Mouse (Mus musculus) Patski (cell line): Measurements from ENCODE around the gene Ptpn7. TPM values are rescaled to one million over a fixed set of nuclear protein-coding genes. Genes with fewer than 3 reads are reported as not detected.

Experiments used
- ATAC-seq: fragments of 100-300 bp; one replicate; pipeline ENCODE4 v1.8.0; 2021
- CTCF ChIA-PET: fragments of 350-600 bp; sonication (Branson Sonifier 250); formaldehyde crosslinking; loops from one replicate; lab custom pipeline; 2022; ENCODE audit warnings: inconsistent platforms; lab: Charles Lee
- POLR2A ChIA-PET: fragments of 350-600 bp; sonication (Branson Sonifier 250); formaldehyde crosslinking; loops from one replicate; lab custom pipeline; 2022; ENCODE audit warnings: antibody characterized with exemption, inconsistent platforms; lab: Charles Lee
- DNase-seq: peaks from one replicate; pipeline ENCODE4 v3.0.0-alpha.2; 2011; ENCODE audit warnings: low read depth, low spot score
- H3K27me3 ChIP-seq: fragments of 371-371 bp; one replicate; pipeline ENCODE4 v1.5.1; 2021
- CTCF ChIP-seq: fragments of 100-300 bp; IDR thresholded peaks from one replicate; pipeline ENCODE4 v1.5.1; 2021
- in situ Hi-C: fragments of 300-500 bp; cut with MboI; formaldehyde crosslinking; loops from 3 replicates; pipeline ENCODE4 v1.11.1; 2018; ENCODE audit warnings: low pct_unique_long_range_greater_than_20kb, mixed read lengths
- polyA plus RNA-seq: library from polyadenylated mRNA; unstranded; gene quantifications from one replicate; pipeline ENCODE4 v1.2.3, GENCODE M21; 2021

Ptpn7 gene
- polyA plus RNA-seq, 1 experiment from 2014 or later: 0.19 TPM

GRCm38 (mm10) chr1:135168453-135169200 is 36.1 kb downstream of the Ptpn7 start:
- no peak for TF ChIP-seq CTCF
- in situ Hi-C loops: loop anchor here (25.0 kb wide), 1 partner anchor 519 kb away; no protein-coding TSS in a partner anchor
- CTCF ChIA-PET: no interaction called here
- POLR2A ChIA-PET: no interaction called here
- H3K27me3 ChIP-seq: no peaks in the 10 kb centered on the region
- DNase-seq: no peak
- ATAC-seq: no peak

DNA sequence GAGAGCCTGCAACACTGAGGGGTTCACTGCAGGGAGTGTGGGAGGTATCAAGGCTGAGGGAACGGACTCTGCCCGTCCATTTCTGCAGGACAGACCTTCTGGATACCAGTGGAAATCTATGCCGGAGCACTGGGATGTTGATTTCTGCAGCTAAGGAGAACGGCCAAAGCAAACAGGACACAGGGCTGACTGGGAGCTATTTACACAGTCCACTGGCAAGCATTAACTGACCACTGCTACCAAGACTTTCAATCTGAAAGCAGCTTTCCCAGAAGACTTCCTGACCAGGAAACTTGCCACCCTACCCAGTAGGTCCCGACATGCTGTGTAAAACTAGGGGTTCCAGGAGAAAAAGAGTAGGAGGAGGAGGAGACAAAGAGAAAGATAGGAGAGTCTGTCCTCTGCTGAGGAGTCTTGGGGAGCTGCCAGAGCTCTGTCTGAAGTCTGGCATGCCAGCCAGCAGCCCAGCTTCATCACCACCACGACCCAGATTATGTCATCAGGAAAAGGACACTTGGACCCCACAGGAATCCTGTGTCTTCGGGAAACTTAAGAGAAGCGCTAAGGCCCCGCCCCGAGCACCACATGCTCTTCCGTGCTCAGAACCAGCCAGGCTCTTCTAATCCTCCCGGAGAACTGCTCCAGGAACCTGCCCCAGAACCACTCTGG is 37.2 kb downstream of the Ptpn7 start:
- ChIA-PET CTCF (interaction anchor here (0.8 to 4.6 kb wide), 9 partner anchors 11 to 206 kb away, joined by 3 to 78 read pairs (median 3); partner anchors contain the start of genes Elf3 and Shisa4), POLR2A (interaction anchor here (0.6 to 2.1 kb wide), 6 partner anchors 22 to 447 kb away, joined by 3 to 8 read pairs (median 5); partner anchors contain the start of genes Arl8a and Elf3)
- H3K27me3 ChIP-seq: no peaks in the 10 kb centered on the region
- TF ChIP-seq CTCF: no peak
- in situ Hi-C loops: loop anchor here (5.0 to 25.0 kb wide), 3 partner anchors 88 to 518 kb away; partner anchors contain the start of gene Elf3
- DNase-seq (no peak), ATAC-seq (peak; percentile 41)

DNA sequence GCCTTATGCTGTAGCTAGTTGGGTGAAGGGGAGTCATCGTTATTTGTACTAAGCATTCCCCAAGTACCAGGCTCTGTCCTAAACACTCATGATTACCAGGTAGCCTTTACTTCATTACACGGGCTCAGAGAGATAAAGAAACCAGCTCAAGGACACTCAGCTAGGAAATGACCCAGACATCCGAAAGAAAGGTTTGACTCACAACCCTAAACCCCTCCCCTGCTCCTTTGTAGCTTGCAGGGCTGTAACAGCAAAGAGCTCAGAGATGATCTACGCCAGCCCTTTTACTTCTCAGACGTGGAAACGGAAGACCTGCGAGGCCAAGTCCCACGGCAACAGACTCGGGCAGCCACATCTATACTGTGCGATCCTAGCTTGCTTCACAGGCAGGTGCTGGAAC is 37.8 kb downstream of the Ptpn7 start:
- no peak for TF ChIP-seq CTCF
- H3K27me3 ChIP-seq: no peaks in the 10 kb centered on the region
- ChIA-PET CTCF (interaction anchor here (0.9 to 4.6 kb wide), 9 partner anchors 11 to 205 kb away, joined by 3 to 78 read pairs (median 4); partner anchors contain the start of genes Elf3 and Shisa4), POLR2A (interaction anchor here (0.6 to 2.1 kb wide), 3 partner anchors 23 to 88 kb away, joined by 6 to 8 read pairs (median 7); partner anchors contain the start of genes Arl8a and Elf3)
- DNase-seq (no peak), ATAC-seq (peak; percentile 33)
- in situ Hi-C loops: loop anchor here (5.0 to 25.0 kb wide), 3 partner anchors 87 to 517 kb away; partner anchors contain the start of gene Elf3

GRCm38 (mm10) chr1:135171202-135171601 is 38.7 kb downstream of the Ptpn7 start:
- ChIA-PET POLR2A (interaction anchor here (0.6 to 2.6 kb wide), 4 partner anchors 24 to 360 kb away, joined by 4 to 14 read pairs (median 7); partner anchors contain the start of genes Arl8a and Elf3), CTCF (interaction anchor here (1.6 to 4.6 kb wide), 4 partner anchors 23 to 197 kb away, joined by 5 to 78 read pairs (median 24); partner anchors contain the start of gene Elf3)
- no peak for TF ChIP-seq CTCF
- ATAC-seq: no peak
- H3K27me3 ChIP-seq: no peaks in the 10 kb centered on the region
- in situ Hi-C loops: loop anchor here (5.0 to 25.0 kb wide), 3 partner anchors 86 to 516 kb away; partner anchors contain the start of gene Elf3
- no peak for DNase-seq

DNA sequence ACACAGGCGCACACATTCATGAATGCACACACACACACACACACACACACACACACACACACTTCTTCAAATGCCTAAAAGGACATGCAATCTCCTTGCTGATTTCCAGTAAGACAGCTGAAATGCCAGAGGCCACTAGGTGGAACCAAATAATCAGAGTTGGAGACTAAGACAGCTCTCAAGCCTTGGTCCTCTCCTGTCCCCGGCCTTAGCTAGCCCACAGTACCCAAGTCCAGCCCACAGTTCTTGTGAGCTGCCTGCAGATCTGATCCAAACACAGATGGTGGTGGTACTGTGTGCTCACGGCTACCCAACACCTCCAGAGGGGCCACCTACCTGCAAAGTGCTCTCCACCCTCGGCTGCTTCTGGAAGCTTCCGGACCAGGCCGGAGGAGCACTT is 39.5 kb downstream of the Ptpn7 start:
- H3K27me3 ChIP-seq: no peaks in the 10 kb centered on the region
- peak; percentile 87 for TF ChIP-seq CTCF
- no peak for DNase-seq
- in situ Hi-C loops: loop anchor here (5.0 to 25.0 kb wide), 3 partner anchors 85 to 515 kb away; partner anchors contain the start of gene Elf3
- ChIA-PET CTCF (interaction anchor here (0.9 to 4.6 kb wide), 18 partner anchors 11 to 528 kb away, joined by 3 to 78 read pairs (median 5); partner anchors contain the start of gene Elf3), POLR2A (interaction anchor here (0.6 to 2.6 kb wide), 6 partner anchors 87 to 359 kb away, joined by 3 to 14 read pairs (median 3); partner anchors contain the start of gene Elf3)
- ATAC-seq: peak; percentile 45

- in situ Hi-C loops: loop anchor here (5.0 to 25.0 kb wide), 3 partner anchors 84 to 514 kb away; partner anchors contain the start of gene Elf3
- TF ChIP-seq CTCF: no peak
- CTCF ChIA-PET: interaction anchor here (1.4 to 4.6 kb wide), 8 partner anchors 12 to 526 kb away, joined by 3 to 78 read pairs (median 6); partner anchors contain the start of gene Elf3
- no peak for ATAC-seq
- no peaks in the 10 kb centered on the region for H3K27me3 ChIP-seq
- DNase-seq: no peak
- POLR2A ChIA-PET: interaction anchor here (0.7 to 2.6 kb wide), 2 partner anchors 51 to 85 kb away, joined by 4 to 14 read pairs; partner anchors contain the start of gene Elf3
Observed at GRCm38 (mm10) chr1:135173311-135173710, 40.8 kb downstream of the Ptpn7 start.

- DNase-seq (no peak), ATAC-seq (no peak)
- no peak for TF ChIP-seq CTCF
- ChIA-PET CTCF (interaction anchor here (1.2 kb wide), 1 partner anchor 83 kb away, joined by 3 read pairs; the partner anchor contains the start of gene Elf3), POLR2A (interaction anchor here (0.7 kb wide), 1 partner anchor 10 kb away, joined by 3 read pairs; no protein-coding TSS in a partner anchor)
- in situ Hi-C loops: no loop called here
- H3K27me3 ChIP-seq: no peaks in the 10 kb centered on the region
Observed at GRCm38 (mm10) chr1:135175176-135175575, 42.7 kb downstream of the Ptpn7 start.

GRCm38 (mm10) chr1:135177724-135178123 is 45.2 kb downstream of the Ptpn7 start:
- no peak for DNase-seq
- ChIA-PET POLR2A (no interaction called here), CTCF (interaction anchor here (0.9 to 1.2 kb wide), 2 partner anchors 24 to 81 kb away, joined by 3 read pairs; partner anchors contain the start of gene Elf3)
- in situ Hi-C loops: no loop called here
- H3K27me3 ChIP-seq: no peaks in the 10 kb centered on the region
- TF ChIP-seq CTCF: no peak
- no peak for ATAC-seq

- TF ChIP-seq CTCF: no peak
- ChIA-PET CTCF (interaction anchor here (0.9 kb wide), 1 partner anchor 80 kb away, joined by 3 read pairs; the partner anchor contains the start of gene Elf3), POLR2A (no interaction called here)
- in situ Hi-C loops: no loop called here
- no peak for ATAC-seq
- no peak for DNase-seq
- H3K27me3 ChIP-seq: no peaks in the 10 kb centered on the region
Observed at GRCm38 (mm10) chr1:135178863-135179262, 46.4 kb downstream of the Ptpn7 start.

- no peak for ATAC-seq
- TF ChIP-seq CTCF: no peak
- no peaks in the 10 kb centered on the region for H3K27me3 ChIP-seq
- DNase-seq: no peak
- ChIA-PET CTCF (no interaction called here), POLR2A (no interaction called here)
- in situ Hi-C loops: no loop called here
Observed at GRCm38 (mm10) chr1:135180830-135181229, 48.3 kb downstream of the Ptpn7 start.
